Mouse (Mus musculus) midbrain, embryonic 13.5 days (tissue): ENCODE data around the gene Cib1. TPM values are rescaled to one million over a fixed set of nuclear protein-coding genes. Genes with fewer than 3 reads are reported as not detected.

Experiments
- ATAC-seq: fragments of 200-750 bp; cut with Nextera tagmentation; 2 replicates; pipeline ENCODE4 v1.8.0; 2017; ENCODE audit warnings: mild to moderate bottlenecking, moderate TSS enrichment, moderate library complexity
- H3K27ac ChIP-seq: fragments of 300-500 bp; sonication (generic); 2 replicates; pipeline ENCODE4 v1.5.1; 2015; ENCODE audit warnings: inconsistent platforms, mild to moderate bottlenecking, moderate library complexity
- H3K27me3 ChIP-seq: fragments of 300-500 bp; sonication (generic); 2 replicates; pipeline ENCODE4 v1.6.1; 2015; ENCODE audit warnings: mild to moderate bottlenecking, inconsistent platforms
- H3K36me3 ChIP-seq: fragments of 300-500 bp; sonication (generic); 2 replicates; pipeline ENCODE4 v1.6.1; 2015; ENCODE audit warnings: mild to moderate bottlenecking, inconsistent platforms
- H3K4me1 ChIP-seq: fragments of 300-500 bp; sonication (generic); replicated peaks from 2 replicates; pipeline ENCODE4 v1.6.1; 2015; ENCODE audit warnings: inconsistent platforms
- H3K4me2 ChIP-seq: fragments of 300-500 bp; sonication (generic); replicated peaks from 2 replicates; pipeline ENCODE4 v1.6.1; 2015; ENCODE audit warnings: moderate library complexity, mild to moderate bottlenecking, inconsistent platforms
- H3K4me3 ChIP-seq: fragments of 300-500 bp; sonication (generic); replicated peaks from 2 replicates; pipeline ENCODE4 v1.5.1; 2015; ENCODE audit warnings: mild to moderate bottlenecking, inconsistent platforms
- H3K9ac ChIP-seq: fragments of 300-500 bp; sonication (generic); replicated peaks from 2 replicates; pipeline ENCODE4 v1.6.1; 2015; ENCODE audit warnings: mild to moderate bottlenecking, inconsistent platforms
- H3K9me3 ChIP-seq: fragments of 300-500 bp; sonication (generic); 2 replicates; pipeline ENCODE4 v1.6.1; 2016; ENCODE audit warnings: mild to moderate bottlenecking, inconsistent platforms
- WGBS: fragments of 180-500 bp; shearing (Covaris S2); methylation state at CpG from one replicate; pipeline ENCODE4 v1.1.7; 2015; 5-methylcytosine and 5-hydroxymethylcytosine counted together
- polyA plus RNA-seq: library from polyadenylated mRNA; unstranded; fragments of >200 nt; fragmentation: Nextera tagmentation; extraction: Ambion mirVana; gene quantifications from 2 replicates; pipeline ENCODE4 v1.2.1, GENCODE M21; 2015

The Cib1 gene
- polyA plus RNA-seq, 1 experiment from 2014 or later: 38.1 TPM

GRCm38 (mm10) chr7:80260625-80261371 is 28.2 kb upstream of the Cib1 start, which contains the start of gene Ngrn:
TSS of gene Ngrn (plus strand) at chr7:80261215.
- Histone ChIP-seq H3K4me2 (peak within 1 kb of the TSS; percentile 78), H3K36me3 (peaks cover 22% of the 10 kb centered on the region), H3K27ac (peak within 1 kb of the TSS; percentile 73), H3K4me3 (peak within 1 kb of the TSS; percentile 80), H3K9ac (peak within 1 kb of the TSS; percentile 86), H3K4me1 (peaks cover 14% of the 10 kb centered on the region), H3K27me3 (peaks cover 37% of the 10 kb centered on the region), H3K9me3 (no peaks in the 10 kb centered on the region)
- ATAC-seq: peak; percentile 95
- WGBS: 26% methylated on average over 40 of the region's 40 CpGs

GRCm38 (mm10) chr7:80257706-80258105 is 25.1 kb upstream of the Cib1 start:
- Histone ChIP-seq H3K4me1 (peaks cover 14% of the 10 kb centered on the region), H3K9me3 (no peaks in the 10 kb centered on the region), H3K4me2 (no peak overlapping the region), H3K36me3 (no peaks in the 10 kb centered on the region), H3K9ac (no peak overlapping the region), H3K27ac (no peak overlapping the region), H3K4me3 (no peak overlapping the region), H3K27me3 (peaks cover 57% of the 10 kb centered on the region)
- 66% methylated on average over 2 of the region's 2 CpGs for WGBS
- ATAC-seq: no peak

- Histone ChIP-seq H3K9me3 (no peaks in the 10 kb centered on the region), H3K36me3 (no peaks in the 10 kb centered on the region), H3K27me3 (peaks cover 68% of the 10 kb centered on the region), H3K9ac (no peak overlapping the region), H3K27ac (no peak overlapping the region), H3K4me1 (peaks cover 4% of the 10 kb centered on the region; the same call in 1 of the 2 replicates), H3K4me3 (no peak overlapping the region), H3K4me2 (no peak overlapping the region)
- 78% methylated on average over 2 of the region's 2 CpGs for WGBS
- ATAC-seq: no peak
These were observed 23.4 kb upstream of the Cib1 start for GRCm38 (mm10) chr7:80255981-80256380.

GRCm38 (mm10) chr7:80252886-80253285 is 20.3 kb upstream of the Cib1 start:
- Histone ChIP-seq H3K4me1 (no peaks in the 10 kb centered on the region), H3K27ac (no peak overlapping the region), H3K36me3 (no peaks in the 10 kb centered on the region), H3K9me3 (no peaks in the 10 kb centered on the region), H3K4me2 (no peak overlapping the region), H3K27me3 (peaks cover 46% of the 10 kb centered on the region), H3K9ac (no peak overlapping the region), H3K4me3 (no peak overlapping the region)
- WGBS: 90% methylated on average over 11 of the region's 11 CpGs
- no peak for ATAC-seq

GRCm38 (mm10) chr7:80252437-80252836 is 19.8 kb upstream of the Cib1 start:
- no peaks in the 10 kb centered on the region for H3K36me3 ChIP-seq
- no peak overlapping the region for H3K4me3 ChIP-seq
- H3K27ac ChIP-seq: no peak overlapping the region
- no peak overlapping the region for H3K4me2 ChIP-seq
- ATAC-seq: no peak
- peaks cover 43% of the 10 kb centered on the region for H3K27me3 ChIP-seq
- WGBS: 78% methylated on average over 7 of the region's 7 CpGs
- no peaks in the 10 kb centered on the region for H3K4me1 ChIP-seq
- no peak overlapping the region for H3K9ac ChIP-seq
- H3K9me3 ChIP-seq: no peaks in the 10 kb centered on the region

- Histone ChIP-seq H3K9ac (peak overlapping the region; percentile 72; the same call in 1 of the 2 replicates), H3K9me3 (no peaks in the 10 kb centered on the region), H3K27ac (peak overlapping the region; percentile 89; the same call in 1 of the 2 replicates), H3K4me2 (peak overlapping the region; percentile 58), H3K36me3 (no peaks in the 10 kb centered on the region), H3K4me3 (peak overlapping the region; percentile 56), H3K4me1 (no peaks in the 10 kb centered on the region; the same call in 1 of the 2 replicates), H3K27me3 (peaks cover 4% of the 10 kb centered on the region; the same call in 1 of the 2 replicates)
- no peak for ATAC-seq
- 73% methylated on average over 7 of the region's 7 CpGs for WGBS
These were observed 14.2 kb upstream of the Cib1 start for GRCm38 (mm10) chr7:80246859-80247258.

- peak; percentile 98 for ATAC-seq
- peaks cover 2% of the 10 kb centered on the region; the same call in 1 of the 2 replicates for H3K27me3 ChIP-seq
- peaks cover 2% of the 10 kb centered on the region; the same call in 1 of the 2 replicates for H3K36me3 ChIP-seq
- H3K4me1 ChIP-seq: no peaks in the 10 kb centered on the region; the same call in 1 of the 2 replicates
- WGBS: under 1% methylated on average over 48 of the region's 48 CpGs
- H3K4me3 ChIP-seq: peak within 1 kb of the TSS; percentile 56
- peak within 1 kb of the TSS; percentile 72 for H3K9ac ChIP-seq
- no peaks in the 10 kb centered on the region for H3K9me3 ChIP-seq
- peak within 1 kb of the TSS; percentile 89 for H3K27ac ChIP-seq
- H3K4me2 ChIP-seq: peak within 1 kb of the TSS; percentile 58
These were observed 13.6 kb upstream of the Cib1 start, which contains the start of gene Ttll13 for GRCm38 (mm10) chr7:80246148-80246721. TSS of gene Ttll13 (plus strand) at chr7:80246376.

GRCm38 (mm10) chr7:80244851-80245250 is 12.2 kb upstream of the Cib1 start:
- no peaks in the 10 kb centered on the region for H3K27me3 ChIP-seq
- no peak overlapping the region for H3K4me3 ChIP-seq
- WGBS: 95% methylated on average over 4 of the region's 4 CpGs
- H3K9me3 ChIP-seq: no peaks in the 10 kb centered on the region
- ATAC-seq: no peak
- no peak overlapping the region for H3K4me2 ChIP-seq
- H3K9ac ChIP-seq: no peak overlapping the region
- H3K27ac ChIP-seq: no peak overlapping the region
- peaks cover 15% of the 10 kb centered on the region for H3K36me3 ChIP-seq
- H3K4me1 ChIP-seq: no peaks in the 10 kb centered on the region; the same call in 1 of the 2 replicates

GRCm38 (mm10) chr7:80241661-80242060 is 9.0 kb upstream of the Cib1 start:
- WGBS: 90% methylated on average over 4 of the region's 4 CpGs

GRCm38 (mm10) chr7:80238542-80238941 is 5.9 kb upstream of the Cib1 start:
- H3K9me3 ChIP-seq: no peaks in the 10 kb centered on the region
- H3K9ac ChIP-seq: no peak overlapping the region
- no peak for ATAC-seq
- H3K27ac ChIP-seq: no peak overlapping the region
- H3K4me2 ChIP-seq: no peak overlapping the region
- no peak overlapping the region for H3K4me3 ChIP-seq
- no peaks in the 10 kb centered on the region for H3K27me3 ChIP-seq
- H3K36me3 ChIP-seq: peaks cover 32% of the 10 kb centered on the region
- peaks cover 12% of the 10 kb centered on the region for H3K4me1 ChIP-seq
- WGBS: 92% methylated on average over 10 of the region's 10 CpGs

More at GRCm38 (mm10) chr7:80241661-80242060, 9.0 kb upstream of the Cib1 start:
- Histone ChIP-seq H3K4me2 (no peak overlapping the region), H3K9me3 (no peaks in the 10 kb centered on the region), H3K36me3 (peaks cover 32% of the 10 kb centered on the region), H3K27me3 (no peaks in the 10 kb centered on the region), H3K9ac (no peak overlapping the region), H3K4me3 (no peak overlapping the region), H3K27ac (no peak overlapping the region), H3K4me1 (no peaks in the 10 kb centered on the region; the same call in 1 of the 2 replicates)
- ATAC-seq: no peak

- Histone ChIP-seq H3K4me3 (peak overlapping the region; percentile 72), H3K27me3 (peaks cover 17% of the 10 kb centered on the region), H3K4me1 (peaks cover 26% of the 10 kb centered on the region), H3K9ac (peak overlapping the region; percentile 68), H3K36me3 (peaks cover 8% of the 10 kb centered on the region), H3K27ac (no peak overlapping the region), H3K9me3 (no peaks in the 10 kb centered on the region), H3K4me2 (peak overlapping the region; percentile 91)
- 68% methylated on average over 9 of the region's 9 CpGs for WGBS
- ATAC-seq: no peak
These were observed 1.2 kb upstream of the Cib1 start for GRCm38 (mm10) chr7:80233799-80234198.

- no peak; the same call in 1 of the 2 replicates for ATAC-seq
- Histone ChIP-seq H3K9ac (peak overlapping the region; percentile 68), H3K36me3 (peaks cover 15% of the 10 kb centered on the region), H3K4me2 (peak overlapping the region; percentile 91), H3K4me3 (peak overlapping the region; percentile 72), H3K27ac (no peak overlapping the region), H3K4me1 (peaks cover 26% of the 10 kb centered on the region), H3K9me3 (no peaks in the 10 kb centered on the region), H3K27me3 (peaks cover 17% of the 10 kb centered on the region)
- WGBS: 1% methylated on average over 29 of the region's 29 CpGs
These were observed 583 bp downstream of the Cib1 start for GRCm38 (mm10) chr7:80231971-80232488.
